Mouse (Mus musculus): ENCODE data around the gene Zfyve28.
A peak's percentile ranks its signal among the peaks of the same experiment; 100 is the strongest.

The Zfyve28 gene

GRCm38 (mm10) chr5:34287001-34287837 lies 1.0 kb downstream of the Zfyve28 start:
- DNase-seq (ENCODE audit: low read depth in 1 of 2, low spot score in 2 of 2): no peak

GRCm38 (mm10) chr5:34286516-34286915 lies 1.7 kb downstream of the Zfyve28 start:
- DNase-seq (ENCODE audit: low read depth in 1 of 2, low spot score in 2 of 2): no peak

GRCm38 (mm10) chr5:34285285-34285684 lies 3.0 kb downstream of the Zfyve28 start:
- DNase-seq (ENCODE audit: low read depth in 1 of 2, low spot score in 2 of 2): no peak

GRCm38 (mm10) chr5:34284156-34284750 lies 4.0 kb downstream of the Zfyve28 start:
- DNase-seq (ENCODE audit: low read depth in 1 of 2, low spot score in 2 of 2): no peak

DNA sequence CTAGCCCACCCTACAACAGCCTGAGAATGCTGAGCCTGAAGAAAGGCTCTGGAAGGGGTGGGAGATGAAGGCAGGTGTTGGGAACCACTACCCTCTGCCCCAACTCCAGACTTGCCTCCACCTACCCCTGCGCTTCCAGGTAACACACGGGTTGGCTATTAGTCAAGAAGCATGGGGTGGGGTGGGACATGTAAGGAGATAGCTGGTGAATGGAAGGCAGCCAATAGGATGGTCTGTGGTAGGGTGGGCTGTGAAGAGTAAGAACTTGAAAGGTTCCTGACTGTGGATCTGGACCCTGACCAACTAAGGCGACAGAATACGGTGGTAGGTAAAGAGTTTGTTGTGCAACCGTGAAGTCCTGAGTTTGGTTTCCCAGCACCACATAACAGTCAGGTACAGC lies 4.9 kb downstream of the Zfyve28 start:
- no peak for DNase-seq (ENCODE audit: low read depth in 1 of 2, low spot score in 2 of 2)

- DNase-seq (ENCODE audit: low read depth in 1 of 2, low spot score in 2 of 2): no peak
Observed at GRCm38 (mm10) chr5:34280976-34281375, 7.3 kb downstream of the Zfyve28 start.

DNA sequence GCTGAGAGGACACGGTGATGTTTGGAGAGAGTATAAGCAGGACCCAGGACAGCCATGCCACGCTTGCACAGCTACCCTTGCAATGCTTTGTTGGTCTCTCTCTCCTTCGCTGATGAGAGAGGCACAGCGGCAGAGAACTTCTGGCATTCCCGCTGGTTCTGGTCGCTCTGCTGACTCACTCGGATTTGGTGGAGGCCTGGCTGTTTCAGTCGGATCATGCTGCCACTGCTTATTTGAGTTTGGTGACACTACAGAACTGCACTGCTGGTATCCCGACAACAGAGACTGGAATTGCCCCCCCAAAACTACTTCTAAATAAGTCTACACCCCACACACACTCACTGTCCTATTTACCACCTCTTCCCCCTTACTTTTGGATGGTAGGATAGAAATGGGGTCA lies 9.0 kb downstream of the Zfyve28 start:
- no peak for DNase-seq (ENCODE audit: low read depth in 1 of 2, low spot score in 2 of 2)

GRCm38 (mm10) chr5:34278058-34278457 lies 10.2 kb downstream of the Zfyve28 start:
- peak in 1 of 2 experiments; percentile 21 for DNase-seq (ENCODE audit: low read depth in 1 of 2, low spot score in 2 of 2)

GRCm38 (mm10) chr5:34276746-34277145 lies 11.5 kb downstream of the Zfyve28 start:
- no peak for DNase-seq (ENCODE audit: low read depth in 1 of 2, low spot score in 2 of 2)

DNA sequence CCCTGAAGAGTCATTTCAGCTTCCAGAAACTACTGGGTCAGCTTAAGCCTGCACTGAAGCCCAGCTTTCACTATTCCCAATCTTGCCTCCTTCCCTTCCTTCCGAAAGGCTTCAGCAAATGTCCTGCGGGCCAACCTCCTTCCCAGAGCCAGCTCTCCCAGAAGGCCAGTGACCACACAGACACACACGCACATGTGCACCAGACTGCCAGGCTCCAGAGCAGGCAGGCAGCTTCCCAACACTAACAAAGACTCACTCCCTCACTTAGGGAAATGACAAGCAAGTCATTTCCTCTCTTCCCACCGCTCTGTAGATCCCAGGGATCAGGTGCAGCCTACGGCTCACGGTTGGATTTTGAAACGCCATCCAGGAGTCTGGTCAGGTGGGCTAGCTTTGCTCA lies 12.1 kb downstream of the Zfyve28 start:
- no peak for DNase-seq (ENCODE audit: low read depth in 1 of 2, low spot score in 2 of 2)

- no peak for DNase-seq (ENCODE audit: low read depth in 1 of 2, low spot score in 2 of 2)
Observed at GRCm38 (mm10) chr5:34274676-34275293, 13.5 kb downstream of the Zfyve28 start.

GRCm38 (mm10) chr5:34274268-34274667 lies 14.0 kb downstream of the Zfyve28 start:
- DNase-seq (ENCODE audit: low read depth in 1 of 2, low spot score in 2 of 2): no peak

DNA sequence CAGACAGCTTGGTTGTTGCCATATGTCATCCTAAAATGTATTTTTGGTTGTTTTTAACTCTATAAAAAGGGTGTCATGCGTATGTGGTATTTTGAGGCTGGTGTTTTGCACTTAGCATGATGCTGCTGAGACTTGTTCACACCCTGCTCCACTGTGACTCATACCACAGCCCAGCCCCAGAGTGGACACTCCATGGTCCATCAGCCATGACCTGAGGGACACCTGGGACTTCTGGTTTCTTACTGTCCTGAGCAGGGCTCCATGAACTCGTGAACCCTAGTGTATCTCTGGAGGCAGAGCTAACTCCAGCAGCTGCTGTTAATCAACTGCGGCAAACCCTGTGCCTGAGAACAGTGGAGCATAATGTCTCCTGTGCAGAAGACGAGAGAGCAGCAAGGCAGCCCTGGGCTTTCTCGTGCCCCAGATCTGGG lies 15.0 kb downstream of the Zfyve28 start:
- no peak for DNase-seq (ENCODE audit: low read depth in 1 of 2, low spot score in 2 of 2)

- DNase-seq (ENCODE audit: low read depth in 1 of 2, low spot score in 2 of 2): peak in 1 of 2 experiments; percentile 35
Observed at GRCm38 (mm10) chr5:34271743-34272142, 16.5 kb downstream of the Zfyve28 start.

- DNase-seq (ENCODE audit: low read depth in 1 of 2, low spot score in 2 of 2): no peak
Observed at GRCm38 (mm10) chr5:34269921-34270465, 18.3 kb downstream of the Zfyve28 start.

DNA sequence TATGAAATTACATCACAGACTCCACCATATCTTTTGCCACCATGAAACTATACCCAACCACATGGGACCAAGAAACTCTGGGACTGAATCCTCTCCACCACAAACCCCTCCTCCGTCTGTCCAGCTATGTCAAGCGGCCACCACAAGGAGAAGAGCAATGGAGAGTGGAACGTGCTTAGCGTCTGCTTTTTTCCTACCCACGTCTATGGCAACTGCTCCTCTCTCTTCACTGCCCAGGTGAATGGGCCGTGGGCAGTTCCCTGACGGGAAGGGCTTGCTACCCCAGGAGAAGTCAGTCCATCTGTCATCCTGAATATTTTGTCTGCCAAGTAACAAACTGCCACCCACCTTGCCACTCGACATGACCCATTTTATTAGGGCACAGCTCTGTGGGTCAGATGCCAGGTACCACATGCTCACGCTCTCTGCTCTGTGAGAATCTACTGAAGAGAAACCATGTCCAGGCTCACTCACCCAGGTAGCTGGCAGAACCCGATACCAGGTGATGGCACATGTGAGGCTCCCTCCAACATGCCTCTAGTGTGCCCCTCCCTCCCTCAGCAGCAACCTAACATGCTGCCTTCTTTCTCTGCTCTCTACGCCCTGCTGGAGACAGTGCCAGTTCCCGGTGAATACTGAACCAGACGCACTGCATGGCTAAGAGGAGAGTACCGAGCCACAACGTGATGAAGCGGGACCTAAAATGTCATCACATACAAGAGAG lies 18.9 kb downstream of the Zfyve28 start:
- DNase-seq (ENCODE audit: low read depth in 1 of 2, low spot score in 2 of 2): no peak

DNA sequence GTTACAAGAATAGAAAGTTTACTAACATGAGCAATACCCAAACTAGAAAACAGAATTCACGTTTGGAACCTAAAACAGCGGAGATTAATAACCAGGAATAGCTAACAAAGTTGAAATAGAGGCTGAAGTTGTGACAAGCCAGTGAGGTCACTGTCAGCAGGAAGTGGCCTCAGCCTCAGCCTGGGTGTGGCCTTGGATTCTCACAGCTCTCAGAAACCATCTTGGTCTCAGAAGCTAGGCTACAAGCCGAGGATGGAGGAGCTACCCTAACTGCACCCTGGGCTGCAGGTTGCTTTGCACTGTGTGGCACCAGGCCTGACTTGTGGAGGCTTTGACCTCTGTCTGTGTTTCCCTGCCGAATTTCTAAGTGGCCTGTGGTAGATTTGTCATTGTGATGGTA lies 22.2 kb downstream of the Zfyve28 start:
- DNase-seq (ENCODE audit: low read depth in 1 of 2, low spot score in 2 of 2): peak in 1 of 2 experiments; percentile 16

- DNase-seq (ENCODE audit: low read depth in 1 of 2, low spot score in 2 of 2): no peak
Observed at GRCm38 (mm10) chr5:34259172-34259816, 29.0 kb downstream of the Zfyve28 start.

DNA sequence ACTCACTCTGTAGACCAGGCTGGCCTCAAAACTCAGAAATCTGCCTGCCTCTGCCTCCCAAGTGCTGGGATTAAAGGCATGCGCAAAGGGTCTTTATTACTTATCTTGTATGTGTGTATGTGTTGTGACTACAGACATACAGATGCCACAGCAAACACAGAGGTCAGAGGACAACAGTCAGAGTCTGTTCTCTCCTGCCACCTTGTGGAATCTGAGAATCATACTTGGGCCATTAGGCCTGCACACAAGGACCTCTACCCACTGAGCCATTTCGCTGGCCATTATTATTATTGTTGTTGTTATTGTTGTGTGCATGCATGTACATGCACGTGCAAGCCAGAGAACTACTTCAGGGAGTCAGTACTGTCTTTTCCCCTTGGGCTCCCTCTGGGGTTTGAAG lies 33.1 kb downstream of the Zfyve28 start:
- no peak for DNase-seq (ENCODE audit: low read depth in 1 of 2, low spot score in 2 of 2)

- no peak for DNase-seq (ENCODE audit: low read depth in 1 of 2, low spot score in 2 of 2)
Observed at GRCm38 (mm10) chr5:34254309-34254708, 33.9 kb downstream of the Zfyve28 start.
